Mouse (Mus musculus) cerebellum, adult 9-10 months (tissue): ENCODE data around the gene Top1.
A peak's percentile ranks its signal among the peaks of the same experiment; 100 is the strongest.

ENCODE experiments used
- DNase-seq: peaks from one replicate; pipeline ENCODE4 v3.0.0; 2022

The Top1 gene

DNA sequence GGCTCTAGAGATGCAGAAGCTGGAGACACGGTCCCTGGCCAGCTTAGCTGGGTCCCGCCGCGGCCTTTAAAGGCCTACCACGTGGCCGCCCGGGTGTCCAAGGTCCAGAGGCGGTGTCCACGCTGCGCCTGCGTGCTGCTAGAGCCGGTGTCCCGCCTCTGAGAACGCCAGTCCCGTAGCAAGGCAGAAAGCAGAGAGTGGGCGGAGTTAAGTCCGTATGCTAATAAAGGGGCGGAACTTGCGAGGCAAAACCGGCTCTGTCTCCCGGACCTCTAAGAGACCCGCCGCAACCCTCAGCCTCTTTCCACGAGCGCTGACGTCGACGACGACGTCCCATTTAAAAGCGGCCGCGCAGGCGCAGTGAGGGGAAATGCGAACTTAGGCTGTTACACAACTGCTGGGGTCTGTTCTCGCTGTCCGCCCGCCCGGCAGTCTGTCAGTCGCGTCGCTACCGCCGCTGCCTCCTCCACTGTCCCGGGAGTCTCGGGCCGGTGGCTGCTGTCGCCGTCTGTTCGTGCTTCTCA, at the start of gene Top1:
Gene Top1 (plus strand): TSS at position 275 of the 524 bp plus-strand sequence.
- DNase-seq, result peak; percentile 99

- peak; percentile 74 for DNase-seq
These were observed 48.0 kb upstream of the Top1 start for GRCm38 (mm10) chr2:160597582-160598281.

- DNase-seq, result no peak
These were observed 43.9 kb upstream of the Top1 start for GRCm38 (mm10) chr2:160601805-160602204.

DNA sequence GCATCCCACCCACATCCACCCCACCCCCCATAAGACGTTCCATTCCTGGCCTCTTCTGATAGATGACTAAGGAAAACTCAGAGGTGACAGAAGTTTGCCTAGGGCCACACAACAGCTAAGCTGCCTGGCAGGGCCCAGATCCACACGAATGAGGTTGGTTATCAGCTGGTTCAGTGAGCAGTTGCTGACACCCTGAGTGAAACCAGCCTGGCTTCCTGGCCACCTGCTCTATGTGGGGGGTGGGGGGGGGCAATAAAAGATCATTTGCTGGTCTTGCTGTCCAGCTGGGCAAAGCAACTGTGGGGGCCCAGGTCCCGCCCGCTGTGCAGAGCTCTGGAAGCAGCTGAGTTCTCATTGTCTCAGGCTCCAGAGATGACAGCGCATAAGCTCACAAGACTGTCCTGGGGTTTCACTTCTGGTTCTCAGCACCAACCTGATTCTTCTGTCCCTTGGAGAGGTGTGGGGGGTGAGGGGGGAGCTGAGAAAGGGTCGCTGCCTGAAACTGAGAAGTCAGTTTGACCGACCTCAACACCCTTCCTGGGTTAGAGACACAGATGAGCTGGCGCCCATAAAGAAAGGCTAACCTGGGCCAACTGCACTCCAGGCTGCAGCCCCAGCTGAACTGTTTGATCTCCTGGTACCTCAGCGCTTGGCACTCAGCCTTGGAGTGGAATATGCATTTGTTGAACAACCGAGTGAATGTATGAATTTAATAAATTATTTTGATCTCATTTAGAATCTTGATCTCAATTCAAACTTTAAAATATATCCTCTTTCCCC, 42.3 kb upstream of the Top1 start:
- no peak for DNase-seq

DNA sequence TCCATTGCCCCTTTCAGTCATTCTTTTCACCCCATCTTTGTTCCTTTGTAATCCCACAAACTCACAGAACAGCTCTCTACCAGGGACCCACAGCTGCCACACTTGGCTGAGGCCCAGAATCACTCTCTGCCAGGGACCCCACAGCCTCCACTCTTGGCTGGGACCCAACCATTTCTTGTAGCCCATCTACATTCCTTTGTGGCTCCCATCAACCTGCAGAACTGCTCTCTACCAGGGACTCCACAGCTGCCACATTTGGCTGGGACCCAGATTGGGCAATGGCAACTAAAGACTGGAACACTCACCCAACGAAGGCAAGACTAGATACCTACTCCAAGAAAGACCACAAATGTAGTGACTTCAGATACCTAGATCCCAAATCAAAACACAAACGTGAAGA, 35.7 kb upstream of the Top1 start:
- no peak for DNase-seq

DNA sequence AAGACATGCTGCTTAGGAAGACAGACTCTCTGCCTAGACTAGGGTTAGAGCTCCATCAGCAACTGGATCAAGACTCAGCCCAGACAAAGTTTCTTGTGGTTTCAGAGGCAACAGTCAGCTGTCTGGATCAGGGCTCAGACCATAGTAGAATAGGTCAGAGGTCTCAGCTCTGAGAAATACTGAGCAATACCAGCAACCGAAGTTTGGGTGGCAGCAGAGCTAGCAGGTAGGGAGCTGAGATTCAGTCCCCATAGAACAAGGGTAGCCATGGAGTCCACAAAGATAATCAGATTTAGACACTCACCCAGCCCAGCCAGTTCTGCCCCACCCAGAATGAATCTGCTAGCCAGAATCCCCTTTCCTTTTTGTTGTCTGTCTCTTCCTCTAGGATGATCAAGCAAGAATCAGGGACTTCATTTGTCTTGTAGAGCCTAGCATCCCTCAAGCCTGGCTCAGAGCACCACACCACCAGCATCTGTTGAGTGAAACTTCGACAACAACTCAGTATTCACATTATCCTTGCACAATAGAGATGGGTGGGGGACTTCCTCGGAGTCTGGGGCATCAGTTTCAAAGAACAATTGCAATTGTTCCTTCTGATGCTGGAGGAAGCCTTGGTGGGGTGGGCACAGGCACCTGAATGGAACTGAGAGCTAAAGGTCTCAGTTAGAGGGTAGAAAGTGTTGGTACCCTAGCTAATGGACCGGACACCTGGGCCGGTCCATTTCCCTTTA, 32.3 kb upstream of the Top1 start:
- no peak for DNase-seq

DNA sequence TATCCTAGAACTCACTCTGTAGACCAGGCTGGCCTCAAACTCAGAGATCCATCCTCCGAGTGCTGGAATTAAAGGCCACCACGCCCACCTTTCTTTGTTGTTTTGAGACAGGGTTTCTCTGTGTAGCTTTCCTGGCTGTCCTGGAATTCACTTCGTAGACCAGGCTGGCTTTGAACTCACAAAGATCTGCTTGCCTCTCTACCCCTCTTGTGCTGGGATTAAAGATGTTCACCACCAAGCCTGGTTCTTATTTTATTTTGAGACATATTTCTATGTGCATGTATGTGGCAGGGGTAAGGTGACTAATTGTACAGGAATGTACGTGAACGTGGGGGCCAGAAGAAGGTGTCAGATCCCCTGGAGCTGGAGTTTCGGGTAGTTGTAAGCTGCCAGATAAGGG, 27.9 kb upstream of the Top1 start:
- DNase-seq, result no peak

DNA sequence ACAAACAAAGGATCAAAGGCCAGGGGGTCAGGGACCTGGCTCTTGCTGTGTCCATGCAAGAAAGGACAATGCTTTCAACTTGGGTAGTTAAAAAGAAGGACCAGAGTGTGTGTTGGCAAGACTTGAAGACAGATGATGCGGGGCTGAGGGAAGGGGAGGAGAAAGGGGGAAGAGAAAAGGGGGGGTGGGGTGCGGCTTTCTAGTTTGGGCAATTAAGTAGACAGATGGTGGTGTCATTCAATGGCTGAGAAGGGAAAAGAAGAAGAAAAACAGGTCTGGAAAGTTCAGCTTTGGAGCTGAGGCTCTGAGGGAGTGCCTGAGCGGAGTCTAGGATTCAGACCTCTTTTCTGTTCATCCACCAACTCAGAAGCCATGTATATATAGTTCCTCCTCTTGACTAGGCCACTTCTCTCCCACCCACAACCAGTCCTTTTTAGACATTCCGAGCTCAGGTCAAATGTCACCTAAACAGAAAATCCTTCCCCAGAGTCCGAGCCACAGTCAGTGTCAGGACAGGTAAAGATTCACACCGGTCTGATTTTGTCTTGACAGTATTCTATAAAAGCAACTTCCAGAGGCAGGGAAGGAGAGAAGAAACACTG, 27.0 kb upstream of the Top1 start:
- DNase-seq, result no peak

GRCm38 (mm10) chr2:160619300-160619699, 26.4 kb upstream of the Top1 start:
- no peak for DNase-seq

DNA sequence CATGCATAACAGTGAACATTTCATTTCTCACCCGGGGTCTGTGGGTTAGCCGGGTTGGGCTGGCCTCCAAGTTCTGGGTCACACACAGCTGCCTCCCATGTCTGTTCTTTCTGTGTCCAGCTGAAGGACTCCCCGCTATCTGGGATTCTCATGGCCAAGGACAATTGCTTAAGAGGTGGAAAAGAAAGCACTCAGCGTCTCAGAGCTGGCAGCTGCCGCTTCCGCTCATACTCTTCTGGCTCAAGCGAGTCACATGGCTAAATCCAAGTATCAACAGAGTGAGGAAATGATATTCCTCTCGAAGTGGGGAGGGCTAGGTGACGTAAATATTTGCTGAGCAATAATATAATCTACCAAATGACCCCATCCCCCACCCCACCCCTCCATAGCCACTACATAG, 25.9 kb upstream of the Top1 start:
- no peak for DNase-seq

- no peak for DNase-seq
These were observed 25.3 kb upstream of the Top1 start for GRCm38 (mm10) chr2:160620279-160620963.

DNA sequence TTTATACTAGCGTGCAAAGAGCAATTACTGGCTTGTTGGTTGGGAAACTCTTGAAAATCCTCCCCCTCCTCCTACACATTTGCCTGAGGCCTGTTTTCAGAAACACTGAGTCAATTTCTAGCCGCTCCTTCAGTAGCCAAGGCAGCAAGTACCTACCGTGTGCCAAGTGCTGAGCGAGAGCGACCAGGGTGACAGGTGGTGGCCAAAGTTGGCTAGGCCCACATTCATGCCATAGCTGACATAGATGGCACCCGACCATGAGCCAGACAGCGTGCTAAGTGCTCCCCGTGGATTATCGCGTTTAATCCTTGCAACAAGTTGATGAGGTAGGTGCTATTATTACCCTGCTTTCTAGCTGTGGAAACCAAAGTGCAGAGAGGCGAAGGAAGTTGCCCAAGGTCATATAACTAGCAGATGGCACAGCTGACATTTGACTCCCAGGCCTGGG, 24.7 kb upstream of the Top1 start:
- peak; percentile 69 for DNase-seq

- peak; percentile 84 for DNase-seq
These were observed 24.0 kb upstream of the Top1 start for GRCm38 (mm10) chr2:160621661-160622211.

DNA sequence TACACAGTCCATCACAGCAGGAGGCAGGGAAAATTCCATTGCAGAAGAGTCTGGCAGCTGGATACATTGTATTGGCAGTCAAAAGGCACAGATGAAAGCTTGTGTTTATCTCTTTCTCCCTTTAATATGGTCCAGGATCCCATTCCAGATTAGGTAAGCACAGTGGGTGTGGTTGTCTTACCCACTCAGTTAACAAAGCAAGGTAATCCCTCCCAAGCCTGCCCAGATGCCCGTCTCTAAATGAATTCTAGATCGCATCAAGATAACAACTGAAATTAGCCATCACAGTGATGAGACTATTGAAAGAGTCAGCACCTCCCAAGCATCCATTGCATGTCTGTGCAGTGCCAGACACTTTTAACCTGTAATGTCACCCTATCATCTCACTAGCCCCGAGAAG, 23.0 kb upstream of the Top1 start:
- no peak for DNase-seq

GRCm38 (mm10) chr2:160623745-160624144, 21.9 kb upstream of the Top1 start:
- DNase-seq, result no peak

- no peak for DNase-seq
These were observed 18.3 kb upstream of the Top1 start for GRCm38 (mm10) chr2:160627207-160628025.

DNA sequence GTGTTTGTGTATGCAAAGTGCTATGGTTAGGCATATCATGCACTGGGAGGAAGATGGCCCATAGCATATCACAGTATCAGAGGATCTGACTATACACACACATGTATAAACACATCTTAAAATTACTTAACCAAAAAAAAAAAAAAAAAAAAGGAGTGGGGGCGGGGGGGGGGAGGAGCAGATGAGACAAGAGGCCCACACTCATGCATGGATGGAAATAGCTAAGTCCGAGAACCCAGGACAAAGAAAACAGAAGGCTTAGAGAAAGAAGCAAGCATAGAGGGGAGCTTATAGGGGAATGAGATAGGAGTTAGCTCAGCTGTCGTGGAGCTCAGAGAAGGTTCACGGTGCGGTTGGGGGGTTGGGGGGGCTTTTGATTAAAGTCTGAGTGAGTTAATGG, 17.6 kb upstream of the Top1 start:
- DNase-seq, result no peak

GRCm38 (mm10) chr2:160628666-160629527, 16.8 kb upstream of the Top1 start:
- no peak for DNase-seq

DNA sequence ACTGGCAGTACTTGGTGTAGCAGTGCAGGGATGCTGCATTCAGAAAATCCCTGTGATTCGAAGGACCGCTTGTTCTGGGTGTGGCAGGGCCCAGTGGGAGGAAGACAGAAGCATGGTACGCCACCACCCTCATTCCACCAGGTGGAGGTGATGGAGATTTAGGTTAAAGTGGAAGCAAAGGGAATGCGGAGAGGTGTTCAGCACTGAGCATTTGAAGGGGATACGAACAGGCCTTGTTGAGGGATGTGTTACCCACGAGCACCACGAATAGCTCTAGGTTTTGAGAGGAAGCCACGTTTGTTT, 16.2 kb upstream of the Top1 start:
- DNase-seq, result no peak

DNA sequence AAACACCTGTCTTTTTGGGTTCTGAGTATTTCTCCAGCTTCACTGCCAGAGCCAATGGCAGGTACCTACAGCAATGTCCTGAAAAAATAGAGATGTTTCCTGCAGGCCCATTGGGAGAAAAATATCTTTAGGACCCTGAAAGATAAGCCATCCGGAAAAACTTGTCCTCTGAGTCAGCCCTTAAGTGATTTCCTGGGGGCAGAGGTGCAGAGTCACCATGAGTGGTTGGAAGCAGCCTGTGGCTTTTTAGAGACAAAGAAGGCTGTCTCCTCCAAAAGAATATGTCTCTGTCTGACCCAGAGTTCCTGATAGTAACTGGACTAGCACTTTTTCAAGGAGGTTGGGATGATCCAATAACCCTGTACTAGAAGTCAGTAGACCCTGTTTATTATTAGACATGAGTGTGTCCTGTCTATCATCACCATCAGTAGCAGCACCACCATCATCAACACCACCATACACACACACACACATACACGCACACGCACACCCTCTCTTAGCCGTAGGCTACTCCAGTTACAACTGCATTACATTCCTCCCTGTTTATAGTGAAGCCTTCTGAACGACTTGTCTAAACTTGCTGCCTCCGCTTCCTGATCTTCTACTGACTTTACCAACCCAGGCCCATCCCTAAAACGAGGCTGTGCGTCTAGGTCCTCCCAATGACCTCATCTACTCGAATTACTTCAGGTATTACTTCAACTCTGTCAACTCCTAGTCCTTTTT, 14.7 kb upstream of the Top1 start:
- DNase-seq, result no peak
